Mouse (Mus musculus) liver, postnatal 0 days (tissue): Measurements from ENCODE around the gene Fndc10. TPM values are rescaled to one million over a fixed set of nuclear protein-coding genes. Genes with fewer than 3 reads are reported as not detected.
A peak's percentile ranks its signal among the peaks of the same experiment; 100 is the strongest.
"Not testable (repeated sequence)": the region's sequence is repeated elsewhere in the genome, so short reads cannot be mapped to it uniquely, and the experiment has no call there.

Experiments
- ATAC-seq: fragments of 200-750 bp; cut with Nextera tagmentation; 2 replicates; pipeline ENCODE4 v1.8.0; 2017; ENCODE audit warnings: mild to moderate bottlenecking, moderate library complexity
- DNase-seq: peaks from one replicate; pipeline ENCODE4 v3.0.0-alpha.2; 2016
- H3K27ac ChIP-seq: fragments of 300-500 bp; sonication (generic); 2 replicates; pipeline ENCODE4 v1.5.1; 2014; ENCODE audit warnings: antibody characterized with exemption, moderate library complexity, mild to moderate bottlenecking, low read depth
- H3K27me3 ChIP-seq: fragments of 300-500 bp; sonication (generic); 2 replicates; pipeline ENCODE4 v1.6.1; 2014; ENCODE audit warnings: low read length, control low read depth, mixed read lengths; ENCODE audit not compliant: insufficient read depth
- H3K36me3 ChIP-seq: fragments of 300-500 bp; sonication (generic); replicated peaks from 2 replicates; pipeline ENCODE4 v1.6.1; 2014; ENCODE audit warnings: mild to moderate bottlenecking, control low read depth, low read length, moderate library complexity, mixed read lengths; ENCODE audit not compliant: insufficient read depth
- H3K4me1 ChIP-seq: fragments of 300-500 bp; sonication (generic); 2 replicates; pipeline ENCODE4 v1.6.1; 2014; ENCODE audit warnings: antibody characterized with exemption, mild to moderate bottlenecking, control low read depth; ENCODE audit not compliant: insufficient read depth
- H3K4me2 ChIP-seq: fragments of 300-500 bp; sonication (generic); 2 replicates; pipeline ENCODE4 v1.6.1; 2014; ENCODE audit warnings: low read depth, mild to moderate bottlenecking, low read length, moderate library complexity, mixed read lengths
- H3K4me3 ChIP-seq: fragments of 300-500 bp; sonication (generic); 2 replicates; pipeline ENCODE4 v1.5.1; 2014; ENCODE audit warnings: low read depth, low read length
- H3K9ac ChIP-seq: fragments of 300-500 bp; sonication (generic); replicated peaks from 2 replicates; pipeline ENCODE4 v1.6.1; 2014; ENCODE audit warnings: mild to moderate bottlenecking, moderate library complexity
- H3K9me3 ChIP-seq: fragments of 300-500 bp; sonication (generic); 2 replicates; pipeline ENCODE4 v1.6.1; 2016; ENCODE audit warnings: mild to moderate bottlenecking, control low read depth, low read length, mixed read lengths
- CTCF ChIP-seq: sonication (generic); IDR thresholded peaks from 2 replicates; pipeline ENCODE4 v1.5.1; 2016; ENCODE audit warnings: antibody characterized with exemption, low read depth
- EP300 ChIP-seq: IDR thresholded peaks from 2 replicates; pipeline ENCODE4 v1.6.1; 2016; ENCODE audit warnings: antibody characterized with exemption, low read depth, mild to moderate bottlenecking
- WGBS: fragments of 180-500 bp; shearing (Covaris S2); extraction: QIAGEN DNeasy Blood & Tissue Kit; methylation state at CpG from one replicate; pipeline ENCODE4 v1.1.7; 2014; ENCODE audit not compliant: insufficient replicate concordance; 5-methylcytosine and 5-hydroxymethylcytosine counted together
- polyA plus RNA-seq: library from polyadenylated mRNA; unstranded; fragments of >200 nt; fragmentation: Nextera tagmentation; extraction: Ambion mirVana; gene quantifications from 2 replicates; pipeline ENCODE4 v1.2.1, GENCODE M21; 2015

Gene Fndc10
- polyA plus RNA-seq, 1 experiment from 2014 or later: 0.41 TPM

DNA sequence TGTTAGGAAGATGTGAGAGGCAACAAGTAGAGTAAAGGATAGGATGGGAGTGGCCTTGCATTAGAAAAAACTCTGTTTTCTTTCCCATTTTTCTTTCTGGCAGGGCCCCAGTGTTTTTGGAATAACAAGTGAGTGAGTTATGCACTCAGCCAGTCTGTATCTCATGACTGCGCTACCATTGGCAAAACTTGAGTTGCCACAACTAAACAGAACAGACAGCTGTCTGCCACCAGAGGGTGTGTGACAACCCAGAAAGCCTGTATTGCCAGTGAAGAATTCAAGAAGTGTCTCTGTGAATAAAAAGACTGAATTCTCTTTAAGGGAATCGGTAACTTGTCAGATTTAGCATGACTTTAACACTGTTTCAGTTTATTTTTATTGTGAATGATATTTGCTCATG is 18.2 kb upstream of the Fndc10 start:
- Histone ChIP-seq H3K9ac (no peak overlapping the region), H3K4me1 (no peaks in the 10 kb centered on the region), H3K9me3 (no peaks in the 10 kb centered on the region), H3K27me3 (0 out of 2 replicates have a peak, but pooled peaks cover 2% of the 10 kb centered on the region), H3K36me3 (no peaks in the 10 kb centered on the region), H3K4me3 (no peak overlapping the region), H3K27ac (no peak overlapping the region), H3K4me2 (no peak overlapping the region)
- 68% methylated on average over 2 of the region's 2 CpGs for WGBS
- TF ChIP-seq EP300 (no peak), CTCF (peak; percentile 49)
- no peak for ATAC-seq
- no peak for DNase-seq

DNA sequence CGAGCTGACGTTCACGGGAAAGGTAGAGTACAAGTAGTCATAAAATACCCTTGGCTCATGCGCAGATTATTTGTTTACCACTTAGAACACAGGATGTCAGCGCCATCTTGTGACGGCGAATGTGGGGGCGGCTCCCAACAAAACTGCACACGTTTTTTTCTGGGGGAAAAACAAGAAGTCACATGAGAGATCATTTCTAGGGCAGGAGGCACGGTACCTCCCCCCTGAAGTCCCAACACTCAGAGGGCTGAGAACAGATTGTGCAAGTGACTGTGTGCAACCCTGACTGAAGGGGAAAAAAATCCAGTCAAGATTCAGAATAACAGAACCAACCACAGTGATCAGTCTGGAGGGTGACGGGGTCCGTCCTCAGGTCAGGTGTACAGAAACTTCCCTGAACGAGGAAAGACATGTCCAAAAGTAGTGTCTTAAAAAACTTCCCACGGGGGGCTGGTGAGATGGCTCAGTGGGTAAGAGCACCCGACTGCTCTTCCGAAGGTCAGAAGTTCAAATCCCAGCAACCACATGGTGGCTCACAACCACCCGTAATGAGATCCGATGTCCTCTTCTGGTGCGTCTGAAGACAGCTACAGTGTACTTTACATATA is 10.4 kb upstream of the Fndc10 start:
- not testable (repeated sequence) for H3K27me3 ChIP-seq, H3K27ac ChIP-seq, DNase-seq, H3K36me3 ChIP-seq, H3K9ac ChIP-seq, H3K4me2 ChIP-seq, H3K9me3 ChIP-seq, ATAC-seq, H3K4me1 ChIP-seq, H3K4me3 ChIP-seq
- 73% methylated on average over 15 of the region's 19 CpGs for WGBS

DNA sequence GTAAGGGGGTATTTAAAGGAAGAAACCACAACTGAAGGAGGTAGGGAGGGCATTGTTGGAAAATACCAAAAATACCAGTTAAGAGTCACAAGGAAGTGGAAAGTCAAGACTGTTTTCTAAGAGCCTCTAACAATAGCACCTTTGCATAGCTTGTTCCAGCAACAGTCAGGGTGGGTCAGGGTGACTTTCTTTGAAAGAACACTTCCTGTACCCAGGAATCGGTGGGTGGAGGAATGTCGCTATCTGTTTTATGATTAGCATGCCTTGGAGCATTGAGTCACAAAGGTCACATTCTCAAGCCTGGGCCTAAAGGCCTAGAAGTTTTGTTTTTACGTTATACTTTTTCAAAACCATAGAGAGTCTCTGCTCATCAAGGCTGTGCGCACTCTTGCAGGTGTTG is 6.4 kb upstream of the Fndc10 start:
- not testable (repeated sequence) for H3K9me3 ChIP-seq, H3K4me1 ChIP-seq, DNase-seq, H3K9ac ChIP-seq, H3K36me3 ChIP-seq, ATAC-seq, H3K4me3 ChIP-seq, H3K27ac ChIP-seq, H3K4me2 ChIP-seq, H3K27me3 ChIP-seq
- 77% methylated on average over 4 of the region's 4 CpGs for WGBS

DNA sequence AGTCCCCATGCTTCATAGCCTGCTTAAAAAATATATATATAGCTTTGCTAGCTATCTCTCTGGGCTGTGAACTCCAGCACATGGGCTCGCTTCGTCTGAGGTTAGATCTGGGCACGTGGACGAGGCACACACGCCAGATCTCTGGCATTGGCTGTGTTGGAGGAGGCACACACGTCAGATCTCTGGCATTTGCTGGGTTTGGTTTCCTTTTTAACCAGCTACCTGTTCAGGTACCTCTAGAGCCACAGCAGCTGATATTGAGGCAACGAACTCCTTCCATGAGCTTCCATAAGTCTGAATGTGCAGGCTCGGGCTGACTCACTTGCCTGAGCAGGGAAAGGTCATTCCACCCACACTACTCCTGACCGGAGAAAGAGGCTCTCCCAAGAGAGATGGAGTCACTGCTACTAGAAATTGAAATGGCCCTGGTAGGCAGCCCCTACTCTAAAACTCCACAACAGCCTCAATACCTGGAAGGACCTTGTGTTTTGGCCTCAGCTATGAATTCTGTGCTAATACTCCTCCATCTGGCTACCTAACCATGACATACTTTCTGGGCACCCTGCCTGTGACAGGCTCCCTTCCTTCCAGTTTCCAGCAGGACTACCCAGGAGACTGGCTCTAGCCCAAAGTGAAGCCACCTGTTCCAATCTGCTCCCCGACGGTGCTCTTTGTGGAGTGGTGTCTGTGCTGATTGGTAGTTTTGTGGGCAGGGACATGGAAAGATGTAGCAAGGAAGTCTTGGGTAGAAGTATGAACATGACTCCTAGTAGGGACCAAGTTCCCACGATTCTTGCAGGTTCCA is 3.4 kb upstream of the Fndc10 start:
- DNase-seq (no peak), ATAC-seq (no peak)
- H3K4me3 ChIP-seq: no peak overlapping the region
- 76% methylated on average over 12 of the region's 12 CpGs for WGBS
- H3K4me1 ChIP-seq: peaks cover 5% of the 10 kb centered on the region; the same call in 1 of the 2 replicates
- H3K27ac ChIP-seq: no peak overlapping the region
- H3K36me3 ChIP-seq: no peaks in the 10 kb centered on the region
- H3K9me3 ChIP-seq: no peaks in the 10 kb centered on the region
- peaks cover 23% of the 10 kb centered on the region for H3K27me3 ChIP-seq
- no peak overlapping the region for H3K9ac ChIP-seq
- TF ChIP-seq CTCF: no peak
- no peak for TF ChIP-seq EP300
- no peak overlapping the region for H3K4me2 ChIP-seq

DNA sequence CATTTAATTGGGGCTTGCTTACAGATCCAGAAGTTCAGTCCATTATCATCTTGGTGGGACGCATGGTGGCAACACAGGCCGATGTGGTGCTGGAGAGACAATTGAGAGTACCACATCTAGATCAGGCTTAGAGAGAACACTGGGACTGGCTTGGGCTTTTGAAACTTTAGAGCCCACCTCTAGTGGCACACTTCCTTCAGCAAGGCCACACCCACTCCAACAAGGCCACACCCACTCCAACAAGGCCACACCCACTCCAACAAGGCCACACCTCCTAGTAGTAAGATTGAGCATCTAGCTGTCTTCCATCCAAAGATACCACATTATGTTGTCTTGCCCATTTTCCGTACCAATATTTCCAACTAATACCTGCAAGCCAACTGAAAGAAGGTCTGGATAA is 1.7 kb upstream of the Fndc10 start:
- H3K36me3 ChIP-seq: no peaks in the 10 kb centered on the region
- no peak for TF ChIP-seq CTCF
- TF ChIP-seq EP300: no peak
- H3K9ac ChIP-seq: no peak overlapping the region
- H3K27ac ChIP-seq: no peak overlapping the region
- H3K27me3 ChIP-seq: peaks cover 27% of the 10 kb centered on the region
- DNase-seq: no peak
- H3K9me3 ChIP-seq: no peaks in the 10 kb centered on the region
- peaks cover 5% of the 10 kb centered on the region; the same call in 1 of the 2 replicates for H3K4me1 ChIP-seq
- no peak for ATAC-seq
- H3K4me3 ChIP-seq: no peak overlapping the region
- 93% methylated on average over 3 of the region's 3 CpGs for WGBS
- H3K4me2 ChIP-seq: no peak overlapping the region

DNA sequence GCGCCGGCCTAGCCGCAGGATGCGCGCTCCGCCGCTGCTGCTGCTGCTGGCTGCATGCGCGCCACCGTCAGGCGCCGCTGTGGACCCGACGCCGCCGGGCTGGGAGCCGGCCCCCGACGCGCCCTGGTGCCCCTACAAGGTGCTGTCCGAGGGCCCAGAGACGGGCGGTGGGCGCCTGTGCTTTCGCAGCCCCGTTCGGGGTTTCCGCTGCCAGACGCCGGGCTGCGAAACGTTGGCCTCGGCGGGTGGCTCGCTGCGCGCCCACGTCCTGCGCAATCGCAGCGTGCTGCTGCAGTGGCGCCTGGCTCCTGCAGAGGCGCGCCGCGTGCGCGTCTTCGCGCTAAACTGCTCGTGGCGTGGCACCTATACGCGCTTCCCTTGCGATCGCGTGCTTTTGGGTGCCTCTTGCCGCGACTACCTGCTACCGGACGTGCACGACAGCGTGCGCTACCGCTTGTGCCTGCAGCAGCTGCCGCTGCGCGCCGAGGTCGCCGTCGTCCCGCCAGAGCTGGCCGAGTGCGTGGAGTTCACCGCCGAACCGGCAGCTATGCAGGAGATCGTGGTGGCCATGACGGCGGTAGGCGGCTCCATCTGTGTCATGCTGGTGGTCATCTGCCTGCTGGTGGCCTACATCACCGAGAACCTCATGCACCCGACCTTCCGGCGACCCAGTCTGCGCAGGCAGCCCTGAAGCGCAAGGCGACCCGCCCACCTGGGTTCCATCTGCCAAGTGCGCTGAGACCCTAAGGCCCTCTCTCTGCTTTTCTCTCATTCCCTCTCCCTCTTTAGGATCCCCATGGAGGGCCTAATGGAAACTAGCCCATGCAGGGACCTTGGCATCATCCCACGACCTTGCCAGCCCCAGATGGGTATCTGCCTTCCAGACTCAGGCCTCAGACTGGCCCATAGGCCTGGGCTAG is 600 bp downstream of the Fndc10 start:
- Histone ChIP-seq H3K36me3 (no peaks in the 10 kb centered on the region), H3K27me3 (peaks cover 27% of the 10 kb centered on the region), H3K9me3 (no peaks in the 10 kb centered on the region), H3K4me1 (peaks cover 5% of the 10 kb centered on the region; the same call in 1 of the 2 replicates), H3K9ac (peak overlapping the region; percentile 31; the same call in 1 of the 2 replicates), H3K4me2 (peak overlapping the region; percentile 78), H3K27ac (no peak overlapping the region), H3K4me3 (peak overlapping the region; percentile 54)
- DNase-seq (peak; percentile 46), ATAC-seq (peak; percentile 47; the same call in 1 of the 2 replicates)
- WGBS: 2% methylated on average over 82 of the region's 92 CpGs
- TF ChIP-seq EP300: no peak
- TF ChIP-seq CTCF: peak; percentile 37; the same call in 1 of the 2 replicates
